Mouse (Mus musculus) embryonic fibroblast, embryonic 13.5 days (primary cell): ENCODE measurements around the gene Fbxo47.

ENCODE experiments used
- CTCF ChIP-seq: IDR thresholded peaks from 2 replicates; pipeline ENCODE4 v1.5.1; 2011; ENCODE audit warnings: mild to moderate bottlenecking, control low read depth, low read length, moderate library complexity, borderline replicate concordance; ENCODE audit not compliant: insufficient read depth
- POLR2A ChIP-seq: IDR thresholded peaks from 2 replicates; pipeline ENCODE4 v1.6.1; 2011; ENCODE audit warnings: low read depth, mild to moderate bottlenecking, control low read depth, low read length, moderate library complexity

DNA sequence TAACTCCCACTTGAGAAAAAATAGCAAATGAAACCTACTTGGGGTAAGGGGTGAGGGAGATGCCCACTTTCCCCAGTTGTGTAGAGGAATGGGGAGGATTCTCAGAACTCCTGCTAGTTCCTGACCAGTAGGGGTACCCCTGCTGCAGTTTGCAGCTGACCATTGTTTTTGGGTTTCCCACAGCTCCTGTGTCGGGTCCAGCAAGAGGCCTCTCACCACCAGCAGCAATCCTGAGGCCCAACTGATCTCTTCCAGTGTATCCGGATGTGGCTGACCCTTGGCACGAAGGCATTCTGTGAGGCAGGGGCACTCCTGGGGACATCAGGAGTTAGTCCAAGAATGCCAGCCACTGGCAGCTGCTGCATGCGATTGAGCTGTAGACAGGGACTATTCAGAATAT lies 42.0 kb downstream of the Fbxo47 start:
- no peak for TF ChIP-seq CTCF
- TF ChIP-seq POLR2A: no peak
